Mouse (Mus musculus): ENCODE measurements around the gene Nudt10. TPM values are rescaled to one million over a fixed set of nuclear protein-coding genes. Genes with fewer than 3 reads are reported as not detected.
"Not testable (repeated sequence)": the region's sequence is repeated elsewhere in the genome, so short reads cannot be mapped to it uniquely, and the experiment has no call there.

The Nudt10 gene
- total RNA-seq (2014; fragmentation: Nextera tagmentation): not detected in 2 replicates
- total RNA-seq (2017): not detected in 2 replicates

DNA sequence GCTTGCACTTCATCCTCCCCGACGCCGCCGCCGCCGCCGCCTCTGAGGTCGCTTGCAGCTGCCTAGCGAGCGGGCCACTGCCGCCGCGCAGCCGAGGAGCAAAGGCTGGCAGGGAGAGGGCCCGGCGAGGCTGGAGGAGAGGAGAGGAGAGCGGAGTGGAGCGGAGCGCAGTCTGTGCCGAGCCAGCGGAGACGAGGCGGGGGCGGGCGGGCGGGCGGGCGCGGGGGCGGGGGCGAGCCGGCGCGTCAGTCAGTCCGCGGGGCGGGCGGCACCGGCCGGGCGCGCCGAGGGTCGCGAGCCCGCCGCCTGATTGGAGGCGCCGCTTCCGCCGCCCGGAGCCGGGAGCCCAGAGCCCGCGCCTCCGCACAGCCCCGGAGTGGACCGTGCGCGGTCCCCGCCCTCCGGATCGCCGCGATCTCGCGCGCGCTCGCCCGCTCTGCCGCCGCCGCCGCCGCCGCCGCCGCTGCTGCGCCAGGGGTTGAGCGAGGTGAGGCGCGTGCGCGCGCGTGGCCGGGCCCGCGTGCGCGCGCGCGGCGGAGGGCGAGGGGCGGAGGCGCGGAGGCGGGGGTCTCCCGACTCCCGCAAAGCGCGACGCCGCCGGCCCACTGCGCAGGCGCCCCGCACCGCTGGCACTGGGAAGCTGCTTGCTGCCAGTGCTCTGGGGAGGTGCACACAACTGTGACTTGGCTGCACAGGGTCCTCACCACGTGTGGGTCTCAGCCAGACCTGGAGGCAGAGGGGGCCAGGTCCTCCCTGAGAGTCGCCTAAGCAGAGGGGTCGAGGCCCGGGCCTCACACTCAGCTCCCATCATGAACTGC, at the start of gene Nudt10:
Gene Nudt10, minus strand, starts transcription at position 193 of the 818 bp plus-strand sequence.
- ATAC-seq (replicated peaks; ENCODE audit: low FRiP score, low TSS enrichment, poor library complexity, severe bottlenecking): not testable (repeated sequence)

- ATAC-seq (replicated peaks; ENCODE audit: low FRiP score, low TSS enrichment, poor library complexity, severe bottlenecking): not testable (repeated sequence)
These were observed 536 bp downstream of the Nudt10 start for GRCm38 (mm10) chrX:6172136-6172822.

GRCm38 (mm10) chrX:6171718-6172117, 1.1 kb downstream of the Nudt10 start:
- ATAC-seq (replicated peaks; ENCODE audit: low FRiP score, low TSS enrichment, poor library complexity, severe bottlenecking): no peak

Other genes starting within 250 kb of the Nudt10 start
- gene Nudt11, start 125.6 kb downstream of the Nudt10 start, total RNA-seq (2014; fragmentation: Nextera tagmentation): not detected in 2 replicates
- gene Nudt11, start 125.6 kb downstream of the Nudt10 start, total RNA-seq (2017): not detected in 2 replicates
- not detected in 2 replicates for gene AU022751, start 89.6 kb downstream of the Nudt10 start, total RNA-seq (2014; fragmentation: Nextera tagmentation)
- not detected in 2 replicates for gene AU022751, start 89.6 kb downstream of the Nudt10 start, total RNA-seq (2017)
- not detected in 2 replicates for gene Bmp15, start 147.7 kb upstream of the Nudt10 start, total RNA-seq (2014; fragmentation: Nextera tagmentation)
- not detected in 2 replicates for gene Bmp15, start 147.7 kb upstream of the Nudt10 start, total RNA-seq (2017)
- gene Shroom4, start 226.8 kb upstream of the Nudt10 start, total RNA-seq (2014; fragmentation: Nextera tagmentation): 0.42 TPM in 1 of 2 replicates, not detected in the other
- 0.23 TPM in 1 of 2 replicates, not detected in the other for gene Shroom4, start 226.8 kb upstream of the Nudt10 start, total RNA-seq (2017)

Data from megakaryocyte-erythroid progenitor cell, adult 5-6 weeks (primary cell).